Mouse (Mus musculus) hindbrain, embryonic 11.5 days (tissue): ENCODE data around the gene Sdhaf2. TPM values are rescaled to one million over a fixed set of nuclear protein-coding genes. Genes with fewer than 3 reads are reported as not detected.

Experiments used
- ATAC-seq: fragments of 200-750 bp; cut with Nextera tagmentation; 2 replicates; pipeline ENCODE4 v1.8.0; 2017; ENCODE audit warnings: mild to moderate bottlenecking, moderate TSS enrichment, moderate library complexity; ENCODE audit not compliant: low FRiP score
- DNase-seq: peaks from one replicate; pipeline ENCODE4 v3.0.0-alpha.2; 2015; ENCODE audit warnings: low spot score
- H3K27ac ChIP-seq: fragments of 300-500 bp; sonication (generic); 2 replicates; pipeline ENCODE4 v1.5.1; 2014; ENCODE audit warnings: mild to moderate bottlenecking, low read depth, low read length
- H3K27me3 ChIP-seq: fragments of 300-500 bp; sonication (generic); 2 replicates; pipeline ENCODE4 v1.6.1; 2014; ENCODE audit warnings: mild to moderate bottlenecking, low read length, moderate library complexity, mixed read lengths; ENCODE audit not compliant: control insufficient read depth, insufficient read depth
- H3K36me3 ChIP-seq: fragments of 300-500 bp; sonication (generic); 2 replicates; pipeline ENCODE4 v1.6.1; 2014; ENCODE audit warnings: mild to moderate bottlenecking, low read length, moderate library complexity, mixed read lengths; ENCODE audit not compliant: control insufficient read depth, insufficient read depth
- H3K4me1 ChIP-seq: fragments of 300-500 bp; sonication (generic); replicated peaks from 2 replicates; pipeline ENCODE4 v1.6.1; 2014; ENCODE audit warnings: low read length, mixed read lengths; ENCODE audit not compliant: control insufficient read depth, insufficient read depth
- H3K4me2 ChIP-seq: fragments of 300-500 bp; sonication (generic); replicated peaks from 2 replicates; pipeline ENCODE4 v1.6.1; 2014; ENCODE audit warnings: mild to moderate bottlenecking, low read depth, low read length
- H3K4me3 ChIP-seq: fragments of 300-500 bp; sonication (generic); 2 replicates; pipeline ENCODE4 v1.5.1; 2014; ENCODE audit warnings: low read depth, low read length
- H3K9ac ChIP-seq: fragments of 300-500 bp; sonication (generic); 2 replicates; pipeline ENCODE4 v1.6.1; 2014; ENCODE audit warnings: low read depth, low read length
- H3K9me3 ChIP-seq: fragments of 300-500 bp; sonication (generic); 2 replicates; pipeline ENCODE4 v1.6.1; 2016; ENCODE audit warnings: low read length; ENCODE audit not compliant: control insufficient read depth
- WGBS: fragments of 180-500 bp; shearing (Covaris S2); extraction: QIAGEN DNeasy Blood & Tissue Kit; methylation state at CpG from one replicate; pipeline ENCODE4 v1.1.7; 2014; 5-methylcytosine and 5-hydroxymethylcytosine counted together
- polyA plus RNA-seq: library from polyadenylated mRNA; unstranded; fragments of >200 nt; fragmentation: Nextera tagmentation; extraction: Ambion mirVana; gene quantifications from 2 replicates; pipeline ENCODE4 v1.2.1, GENCODE M21; 2014

Sdhaf2 gene
- polyA plus RNA-seq, 1 experiment from 2014 or later: 60.9 TPM

DNA sequence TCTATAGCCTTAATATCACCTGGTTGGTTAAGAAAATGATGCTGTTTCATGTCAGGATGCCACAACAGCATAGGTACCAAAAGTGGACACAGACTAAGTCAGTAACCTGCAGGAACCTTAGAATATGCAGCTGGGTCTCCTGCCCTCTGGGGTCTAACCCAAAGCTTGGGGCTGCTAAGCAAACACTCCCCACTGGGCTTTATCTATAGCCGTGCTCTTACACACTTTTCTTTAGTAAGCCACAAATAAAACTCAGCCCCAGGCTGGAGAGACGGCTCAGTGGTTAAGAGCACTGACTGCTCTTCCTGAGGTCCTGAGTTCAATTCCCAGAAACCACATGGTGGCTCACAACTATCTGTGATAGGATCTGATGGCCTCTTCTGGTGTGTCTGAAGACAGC, 31.1 kb upstream of the Sdhaf2 start:
- no peak overlapping the region for H3K9ac ChIP-seq
- no peak for ATAC-seq
- no peaks in the 10 kb centered on the region; the same call in 1 of the 2 replicates for H3K4me1 ChIP-seq
- H3K9me3 ChIP-seq: no peaks in the 10 kb centered on the region
- WGBS: 61% methylated on average over 2 of the region's 2 CpGs
- no peaks in the 10 kb centered on the region for H3K36me3 ChIP-seq
- H3K4me2 ChIP-seq: no peak overlapping the region
- H3K27ac ChIP-seq: no peak overlapping the region
- H3K27me3 ChIP-seq: no peaks in the 10 kb centered on the region
- DNase-seq: no peak
- no peak overlapping the region for H3K4me3 ChIP-seq

DNA sequence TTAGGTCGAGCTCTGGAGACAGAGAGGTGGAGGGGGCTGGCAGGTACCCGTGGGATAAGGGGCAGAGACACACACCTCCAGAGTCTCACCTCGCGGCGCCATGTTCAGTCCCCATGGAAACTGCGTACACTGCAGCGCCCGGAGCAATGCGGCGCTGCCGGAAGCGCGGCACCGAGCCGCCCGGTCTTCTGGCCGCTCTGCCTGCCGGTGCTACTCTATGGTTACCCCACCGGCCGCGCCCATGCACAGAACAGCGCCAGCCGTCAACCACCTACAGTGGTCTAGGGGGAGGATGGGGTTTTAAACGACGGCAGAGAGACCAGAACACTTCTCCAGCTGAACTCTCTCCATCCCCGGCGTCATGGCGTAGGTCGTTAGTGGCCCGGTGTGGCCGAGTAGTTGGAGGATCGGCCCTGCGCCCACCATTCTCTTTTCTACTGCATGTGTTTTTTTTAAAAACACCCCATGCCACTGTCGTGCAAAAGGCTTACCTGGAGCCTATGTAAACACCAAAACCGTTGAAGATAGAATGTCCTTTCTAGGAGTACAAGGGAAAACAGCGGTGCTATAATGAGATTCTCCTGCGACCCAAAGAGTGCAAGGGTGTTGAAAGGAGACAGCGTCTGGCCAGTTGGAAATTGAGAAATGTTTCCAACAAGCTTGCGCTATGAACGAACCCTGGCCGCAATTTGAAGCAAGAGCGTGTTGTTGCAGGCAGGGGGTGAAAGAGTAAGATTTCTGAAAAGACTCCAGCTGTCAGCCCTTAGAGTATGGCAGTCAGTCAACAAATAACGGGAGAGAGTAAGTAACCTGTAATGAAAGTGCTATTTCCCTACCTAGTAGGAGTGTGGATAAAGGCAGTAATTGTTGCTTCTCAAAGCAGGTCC, 29.9 kb upstream of the Sdhaf2 start, which contains the start of gene Tmem216:
Gene Tmem216 (minus strand): TSS at position 615 of the 887 bp plus-strand sequence.
- peak within 1 kb of the TSS; percentile 84 for H3K4me2 ChIP-seq
- peak within 1 kb of the TSS; percentile 79 for H3K27ac ChIP-seq
- H3K9me3 ChIP-seq: no peaks in the 10 kb centered on the region
- H3K36me3 ChIP-seq: no peaks in the 10 kb centered on the region
- WGBS: 1% methylated on average over 40 of the region's 43 CpGs
- peak within 1 kb of the TSS; percentile 65 for H3K4me3 ChIP-seq
- peak within 1 kb of the TSS; percentile 59 for H3K9ac ChIP-seq
- H3K27me3 ChIP-seq: no peaks in the 10 kb centered on the region
- H3K4me1 ChIP-seq: no peaks in the 10 kb centered on the region; the same call in 1 of the 2 replicates
- DNase-seq (peak; percentile 84), ATAC-seq (peak; percentile 98)

DNA sequence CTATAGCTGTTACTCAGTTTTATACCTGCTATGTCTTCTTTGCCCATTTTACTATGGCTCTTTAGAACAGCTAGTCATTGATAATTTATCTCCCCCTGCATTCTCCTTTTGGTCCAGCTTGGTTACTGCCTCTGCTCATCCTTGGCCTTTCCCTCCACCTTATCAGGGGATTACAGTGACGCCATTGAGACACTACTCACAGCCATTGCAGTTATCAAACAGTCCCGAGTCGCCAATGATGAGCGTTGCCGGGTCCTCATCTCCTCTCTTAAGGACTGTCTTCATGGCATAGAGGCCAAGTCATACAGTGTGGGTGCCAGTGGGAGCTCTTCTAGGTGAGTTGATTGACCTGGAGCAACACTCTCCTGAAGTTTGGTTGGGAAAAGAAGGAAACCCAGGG, 13.5 kb upstream of the Sdhaf2 start:
- no peaks in the 10 kb centered on the region for H3K9me3 ChIP-seq
- H3K4me2 ChIP-seq: no peak overlapping the region
- H3K27ac ChIP-seq: no peak overlapping the region
- no peaks in the 10 kb centered on the region for H3K4me1 ChIP-seq
- H3K4me3 ChIP-seq: no peak overlapping the region
- H3K9ac ChIP-seq: no peak overlapping the region
- peaks cover 20% of the 10 kb centered on the region for H3K36me3 ChIP-seq
- DNase-seq: no peak
- 95% methylated on average over 5 of the region's 5 CpGs for WGBS
- no peaks in the 10 kb centered on the region for H3K27me3 ChIP-seq
- no peak for ATAC-seq

DNA sequence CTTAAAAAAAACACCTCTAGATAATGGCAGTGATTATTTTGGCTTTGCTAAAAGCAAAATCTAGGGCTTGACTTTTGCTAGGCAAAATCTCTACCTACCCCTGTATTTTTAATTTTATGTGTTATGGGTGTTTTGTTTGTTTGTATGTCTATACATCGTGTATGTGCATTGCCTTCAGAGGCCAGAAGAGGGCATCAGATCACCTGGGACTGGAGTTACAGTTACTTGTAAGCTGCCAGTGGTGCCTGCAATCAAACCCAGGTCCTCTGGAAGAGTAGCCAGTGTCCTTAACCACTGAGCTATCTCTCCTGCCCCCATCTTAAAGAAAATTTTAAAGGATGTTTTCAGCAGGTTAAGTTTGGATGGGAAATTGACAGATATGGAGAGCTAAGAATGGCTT, 4.1 kb upstream of the Sdhaf2 start:
- no peak overlapping the region for H3K4me3 ChIP-seq
- no peak overlapping the region for H3K27ac ChIP-seq
- no peaks in the 10 kb centered on the region for H3K27me3 ChIP-seq
- H3K9me3 ChIP-seq: no peaks in the 10 kb centered on the region
- H3K36me3 ChIP-seq: 0 out of 2 replicates have a peak, but pooled peaks cover 2% of the 10 kb centered on the region
- DNase-seq (no peak), ATAC-seq (no peak)
- H3K4me2 ChIP-seq: no peak overlapping the region
- H3K4me1 ChIP-seq: no peaks in the 10 kb centered on the region; the same call in 1 of the 2 replicates
- H3K9ac ChIP-seq: no peak overlapping the region
- WGBS: 97% methylated on average over 1 of the region's 1 CpGs

DNA sequence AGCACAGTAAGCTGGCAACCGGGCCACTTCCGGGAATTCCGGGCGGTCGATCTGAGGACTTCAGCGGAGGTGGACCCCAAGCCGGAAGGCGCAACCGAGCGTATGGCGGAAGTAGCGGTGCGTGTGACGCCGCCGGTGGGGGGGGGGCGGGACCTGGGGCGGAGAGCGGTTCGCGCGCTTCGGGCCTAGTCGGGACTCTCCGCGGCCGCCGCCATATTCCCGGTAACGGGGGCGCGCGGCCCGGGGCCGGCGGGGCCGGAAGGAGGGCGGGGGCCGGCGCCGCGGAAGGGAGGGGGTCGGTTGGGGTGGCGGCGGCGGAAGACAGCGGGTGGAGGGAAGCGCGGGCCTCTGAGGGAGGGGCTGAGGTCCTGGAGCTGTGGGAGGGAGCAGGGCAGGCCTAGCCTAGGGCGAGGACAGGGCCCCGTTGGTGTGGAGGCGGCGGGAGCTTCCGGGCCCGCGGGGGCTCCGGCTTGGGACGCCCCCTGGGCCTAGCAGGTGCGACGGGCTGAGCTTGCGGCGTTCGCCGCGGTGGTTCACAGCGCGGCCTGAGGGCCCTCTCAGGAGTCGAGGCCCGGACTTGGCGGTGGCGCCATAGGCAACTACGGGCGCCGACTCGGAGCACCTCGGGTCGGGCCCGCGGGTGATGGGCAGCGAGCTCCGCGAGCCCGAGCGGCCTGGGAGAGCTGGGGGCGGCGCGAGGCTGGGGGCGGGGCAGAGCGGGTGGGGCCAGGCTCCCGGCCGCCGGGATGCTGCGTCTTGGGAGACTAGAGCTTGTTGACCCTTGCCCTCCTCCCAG, 638 bp downstream of the Sdhaf2 start, which contains the start of gene Cpsf7:
Gene Cpsf7 (plus strand): TSS at position 161 of the 796 bp plus-strand sequence.
- ATAC-seq (peak; percentile 95), DNase-seq (peak; percentile 93)
- Histone ChIP-seq H3K4me2 (peak within 1 kb of the TSS; percentile 63), H3K9me3 (no peaks in the 10 kb centered on the region), H3K27me3 (no peaks in the 10 kb centered on the region), H3K9ac (peak within 1 kb of the TSS; percentile 99), H3K4me3 (peak within 1 kb of the TSS; percentile 98), H3K27ac (peak within 1 kb of the TSS; percentile 98), H3K36me3 (no peaks in the 10 kb centered on the region), H3K4me1 (no peaks in the 10 kb centered on the region; the same call in 1 of the 2 replicates)
- WGBS: under 1% methylated on average over 69 of the region's 93 CpGs

DNA sequence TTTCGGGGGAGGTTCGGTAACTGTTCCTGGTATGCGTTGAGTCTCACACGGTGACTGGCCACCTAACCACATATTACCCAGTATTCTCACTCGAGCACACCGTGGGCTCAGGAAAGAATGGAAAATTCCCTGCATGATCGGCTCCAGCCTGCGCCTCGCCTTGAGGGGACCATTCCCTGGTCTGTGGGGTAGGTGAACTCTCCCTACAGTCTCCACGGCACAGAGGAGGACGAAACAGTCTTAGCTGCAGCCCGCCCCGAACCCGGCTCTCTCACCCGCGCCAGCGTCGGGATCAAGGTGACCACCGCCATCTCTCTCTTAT, 1.2 kb downstream of the Sdhaf2 start:
- no peaks in the 10 kb centered on the region for H3K9me3 ChIP-seq
- no peaks in the 10 kb centered on the region for H3K27me3 ChIP-seq
- peak overlapping the region; percentile 99 for H3K9ac ChIP-seq
- no peak for DNase-seq
- ATAC-seq: no peak
- H3K4me2 ChIP-seq: peak overlapping the region; percentile 63
- H3K4me1 ChIP-seq: no peaks in the 10 kb centered on the region; the same call in 1 of the 2 replicates
- H3K27ac ChIP-seq: peak overlapping the region; percentile 98
- 1% methylated on average over 19 of the region's 19 CpGs for WGBS
- peak overlapping the region; percentile 98 for H3K4me3 ChIP-seq
- no peaks in the 10 kb centered on the region for H3K36me3 ChIP-seq

DNA sequence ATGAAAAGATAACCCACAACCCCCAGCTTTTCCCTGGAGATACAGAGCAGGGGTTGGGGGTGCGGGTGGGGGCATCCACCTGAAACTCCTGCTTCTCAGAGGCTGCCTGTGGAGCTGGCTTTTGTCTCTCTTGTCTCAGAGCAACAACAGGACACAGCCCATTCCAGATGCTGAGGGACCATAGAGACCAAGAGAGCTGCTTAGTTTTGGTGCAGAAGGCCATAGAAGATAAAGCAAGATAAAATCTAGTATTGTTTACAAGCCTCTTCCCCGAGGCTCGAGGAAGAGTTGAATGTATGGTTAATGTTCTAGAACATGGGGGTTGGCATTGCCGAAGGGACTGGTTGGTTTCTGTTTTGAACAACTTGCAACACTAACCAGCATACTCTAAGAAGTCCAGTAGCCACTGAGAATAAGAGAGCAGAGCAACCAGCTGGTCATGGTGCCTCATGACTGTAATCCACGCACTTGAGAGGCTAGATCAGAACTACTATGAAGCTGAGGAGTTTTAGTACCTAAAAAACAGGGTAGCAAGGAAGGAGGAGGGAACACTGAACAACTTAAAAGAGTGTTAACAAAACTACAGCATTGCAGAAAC, 2.4 kb downstream of the Sdhaf2 start:
- H3K27me3 ChIP-seq: no peaks in the 10 kb centered on the region
- DNase-seq: no peak
- no peaks in the 10 kb centered on the region; the same call in 1 of the 2 replicates for H3K4me1 ChIP-seq
- no peak for ATAC-seq
- H3K36me3 ChIP-seq: no peaks in the 10 kb centered on the region
- no peaks in the 10 kb centered on the region for H3K9me3 ChIP-seq
- no peak overlapping the region for H3K4me3 ChIP-seq
- 92% methylated on average over 5 of the region's 5 CpGs for WGBS
- H3K9ac ChIP-seq: no peak overlapping the region
- no peak overlapping the region for H3K4me2 ChIP-seq
- no peak overlapping the region for H3K27ac ChIP-seq

DNA sequence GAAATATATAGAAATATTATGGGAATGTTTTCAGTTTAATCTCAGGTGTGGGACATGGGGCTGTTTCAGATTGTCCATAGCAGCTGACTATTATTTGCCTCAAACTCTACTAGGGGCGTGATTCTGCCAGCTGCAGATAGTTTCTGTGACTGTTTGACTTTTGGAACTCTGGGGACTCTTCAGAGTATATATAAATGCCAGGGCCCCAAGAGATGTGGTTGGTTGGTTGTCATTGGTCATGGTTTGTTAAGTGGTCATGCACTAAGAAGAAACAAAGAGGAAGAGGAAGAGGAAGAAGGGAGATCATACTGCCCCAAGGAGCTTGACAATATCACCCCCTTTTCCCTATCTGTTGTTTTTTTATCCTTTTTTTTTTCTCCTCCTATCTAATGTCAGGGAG, 4.0 kb downstream of the Sdhaf2 start:
- 0 out of 2 replicates have a peak, but pooled peaks cover under 1% of the 10 kb centered on the region for H3K36me3 ChIP-seq
- H3K4me1 ChIP-seq: no peaks in the 10 kb centered on the region; the same call in 1 of the 2 replicates
- DNase-seq (no peak), ATAC-seq (no peak)
- no peak overlapping the region for H3K9ac ChIP-seq
- no peak overlapping the region for H3K27ac ChIP-seq
- no peaks in the 10 kb centered on the region for H3K9me3 ChIP-seq
- H3K27me3 ChIP-seq: no peaks in the 10 kb centered on the region
- WGBS: 85% methylated on average over 1 of the region's 1 CpGs
- H3K4me2 ChIP-seq: no peak overlapping the region
- no peak overlapping the region for H3K4me3 ChIP-seq
